Mouse (Mus musculus): ENCODE results near the gene Ndufv2. TPM values are rescaled to one million over a fixed set of nuclear protein-coding genes. Genes with fewer than 3 reads are reported as not detected.

The Ndufv2 gene
- 100 to 1,000 TPM; 702 to 718 TPM for total RNA-seq (2021)
- long read RNA-seq, experiment 1, transcript Ndufv2-203 (8 exons, 1,697 nt) = major isoform, 699 of 744 reads
- long read RNA-seq, experiment 1, partial matches to known transcripts = 8 of 744 reads
- long read RNA-seq, experiment 1, other reads (novel, unspliced or antisense) = 37 of 744 reads
- long read RNA-seq, experiment 2, transcript Ndufv2-203 (8 exons, 1,697 nt) = major isoform, 532 of 569 reads
- long read RNA-seq, experiment 2, partial matches to known transcripts = 12 of 569 reads
- long read RNA-seq, experiment 2, other reads (novel, unspliced or antisense) = 24 of 569 reads

GRCm38 (mm10) chr17:66101380-66102330 is at the start of gene Ndufv2:
Ndufv2 (minus strand) TSS chr17:66101559.
- peak; percentile 91 for DNase-seq (ENCODE audit: low spot score)

DNA sequence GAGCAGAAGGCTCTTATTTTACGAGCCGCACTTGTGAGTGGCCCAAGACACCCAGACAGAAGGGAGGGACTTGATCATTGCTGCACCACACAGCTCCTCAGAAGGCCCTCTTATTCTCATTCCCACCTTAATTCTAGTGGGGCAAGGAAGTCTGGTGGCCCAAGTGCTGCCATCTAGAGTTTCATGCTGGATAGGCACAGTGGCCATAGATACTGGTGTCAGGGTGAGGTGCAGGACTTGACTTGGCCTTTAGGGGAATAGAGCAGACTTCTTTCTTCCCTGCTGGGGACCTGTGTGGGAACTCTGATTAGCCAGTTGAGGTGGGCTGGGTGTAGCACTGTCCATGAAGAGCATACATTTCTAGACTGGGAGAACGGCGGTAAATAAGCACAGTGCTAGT is 29.9 kb upstream of the Ndufv2 start:
- no peak for DNase-seq (ENCODE audit: low spot score)

DNA sequence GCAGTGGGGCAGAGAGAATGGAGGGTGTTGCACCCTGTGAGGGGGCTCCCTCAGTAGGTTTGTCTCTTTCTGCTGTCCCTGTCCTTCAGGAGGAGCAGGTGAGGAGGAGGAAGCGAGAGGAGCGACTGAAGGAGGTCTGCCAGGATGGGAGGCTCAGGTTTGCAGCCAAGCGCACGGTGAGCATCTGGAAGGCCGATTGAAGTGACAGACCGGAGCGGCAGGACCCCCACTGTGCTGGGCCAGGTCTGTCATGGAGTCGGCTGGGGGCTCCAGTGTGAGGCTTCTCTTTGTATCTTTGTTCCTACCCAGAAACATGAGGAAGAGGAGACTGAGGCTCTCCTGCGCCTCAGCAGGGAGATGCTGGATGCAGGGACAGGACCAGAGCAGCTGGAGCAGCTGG is 29.0 kb upstream of the Ndufv2 start:
- no peak for DNase-seq (ENCODE audit: low spot score)

DNA sequence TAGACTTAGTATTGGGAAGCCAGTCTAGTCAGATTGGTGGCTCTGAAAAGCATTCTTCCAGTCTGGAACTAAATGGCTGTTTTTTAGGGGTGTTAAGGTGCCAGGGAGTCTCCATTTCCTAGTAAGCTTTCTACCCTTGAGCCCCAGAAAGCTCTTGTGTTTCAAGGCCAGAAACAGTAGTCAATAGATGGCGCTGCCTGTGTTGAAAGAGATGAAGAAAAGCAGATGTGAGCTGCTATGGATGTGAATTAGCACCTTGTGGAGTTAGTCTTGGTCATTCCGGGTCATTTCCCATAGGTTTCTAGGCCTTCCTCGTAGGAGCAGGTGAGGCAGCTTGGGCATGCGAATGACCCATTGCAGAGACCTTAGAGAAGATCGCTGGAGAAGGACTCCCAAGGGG is 23.9 kb upstream of the Ndufv2 start:
- DNase-seq (ENCODE audit: low spot score) = no peak

DNA sequence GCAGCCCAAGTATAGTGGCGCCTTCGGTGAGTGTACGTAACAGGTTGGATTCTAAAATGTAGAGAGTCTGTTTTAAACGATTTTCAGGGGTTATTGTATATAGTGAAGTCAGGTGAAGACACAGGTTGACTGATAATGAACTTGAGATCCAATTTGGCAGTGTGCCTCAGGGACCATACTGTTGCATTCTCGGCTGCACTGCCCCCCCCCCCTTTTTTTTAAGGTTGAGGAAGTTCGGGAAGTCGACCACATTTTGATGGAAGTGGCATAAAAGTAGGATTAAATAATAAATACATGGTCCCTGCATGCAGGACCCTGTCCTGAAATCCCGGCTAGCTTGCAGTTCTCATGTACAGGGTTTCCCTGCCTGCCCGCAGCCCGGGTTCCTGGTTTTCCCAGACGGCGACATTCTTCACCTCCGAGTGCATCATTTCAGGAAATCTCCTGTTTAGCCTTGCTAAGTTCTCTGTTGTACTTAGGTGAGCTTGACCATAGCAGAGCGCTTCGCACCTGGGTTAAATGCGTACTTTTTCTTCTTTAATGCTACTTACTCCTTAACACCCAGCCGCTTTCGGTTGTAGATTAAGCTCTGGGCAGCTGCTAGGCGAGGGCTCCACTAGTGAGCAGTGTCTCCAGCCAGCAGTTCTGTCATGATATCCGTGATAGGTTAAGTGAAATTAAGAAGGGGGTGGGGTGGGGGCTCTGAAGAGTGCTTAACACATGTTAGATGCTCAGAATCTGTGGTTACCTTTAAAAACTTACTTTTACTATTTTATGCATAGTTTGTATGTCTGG is 22.7 kb upstream of the Ndufv2 start:
- DNase-seq (ENCODE audit: low spot score) = no peak

- peak; percentile 93 for DNase-seq (ENCODE audit: low spot score)
Measured at GRCm38 (mm10) chr17:66123066-66123815, 21.9 kb upstream of the Ndufv2 start, which contains the start of gene Ddx11. Ddx11 (plus strand) TSS chr17:66123520.

- DNase-seq (ENCODE audit: low spot score) = no peak
Measured at GRCm38 (mm10) chr17:66120701-66121100, 19.3 kb upstream of the Ndufv2 start.

DNA sequence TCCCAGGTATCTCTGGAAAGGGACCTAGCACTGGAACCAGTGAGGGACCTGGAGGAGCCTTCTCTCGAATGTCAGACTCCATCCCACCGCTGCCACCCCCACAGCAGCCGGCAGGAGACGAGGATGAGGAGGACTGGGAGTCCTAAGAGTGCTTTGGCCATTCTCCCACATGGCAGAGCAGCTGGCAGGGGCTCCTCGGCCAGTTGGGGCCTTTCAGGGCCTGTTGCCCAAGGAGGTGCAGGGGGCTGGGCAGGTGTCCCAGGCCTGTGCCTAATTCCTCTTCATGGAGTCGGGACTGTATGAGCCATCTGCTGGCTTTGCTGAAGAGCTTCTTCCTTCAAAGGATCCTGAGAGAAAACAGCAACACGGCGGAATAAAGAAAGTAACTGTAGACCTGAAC is 17.6 kb upstream of the Ndufv2 start:
- DNase-seq (ENCODE audit: low spot score) = no peak

DNA sequence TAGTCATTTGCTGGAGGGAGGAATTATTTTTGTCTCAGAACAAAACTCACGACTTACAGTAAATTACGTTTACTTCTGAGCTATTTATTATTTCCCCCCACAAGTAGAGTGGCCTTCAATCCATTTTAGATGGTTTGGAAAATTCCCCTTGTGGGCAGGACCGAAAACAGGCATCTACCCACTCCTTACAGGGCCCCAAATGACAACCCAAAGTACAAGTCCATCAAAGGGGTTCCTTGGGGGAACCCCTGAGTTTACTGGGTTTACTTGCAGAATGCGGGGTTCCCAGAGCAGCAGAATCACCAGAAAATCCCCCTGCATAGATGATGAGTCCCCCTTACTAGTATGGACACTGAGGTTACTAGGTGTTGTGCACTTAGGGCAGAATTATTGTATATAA is 10.8 kb upstream of the Ndufv2 start:
- no peak for DNase-seq (ENCODE audit: low spot score)

- peak; percentile 86 for DNase-seq (ENCODE audit: low spot score)
Measured at GRCm38 (mm10) chr17:66111402-66111959, 10.1 kb upstream of the Ndufv2 start, which contains the start of gene Washc1. Washc1 (plus strand) TSS chr17:66111545.

- DNase-seq (ENCODE audit: low spot score) = no peak
Measured at GRCm38 (mm10) chr17:66110746-66111145, 9.4 kb upstream of the Ndufv2 start.

- no peak for DNase-seq (ENCODE audit: low spot score)
Measured at GRCm38 (mm10) chr17:66108198-66108597, 6.8 kb upstream of the Ndufv2 start.

DNA sequence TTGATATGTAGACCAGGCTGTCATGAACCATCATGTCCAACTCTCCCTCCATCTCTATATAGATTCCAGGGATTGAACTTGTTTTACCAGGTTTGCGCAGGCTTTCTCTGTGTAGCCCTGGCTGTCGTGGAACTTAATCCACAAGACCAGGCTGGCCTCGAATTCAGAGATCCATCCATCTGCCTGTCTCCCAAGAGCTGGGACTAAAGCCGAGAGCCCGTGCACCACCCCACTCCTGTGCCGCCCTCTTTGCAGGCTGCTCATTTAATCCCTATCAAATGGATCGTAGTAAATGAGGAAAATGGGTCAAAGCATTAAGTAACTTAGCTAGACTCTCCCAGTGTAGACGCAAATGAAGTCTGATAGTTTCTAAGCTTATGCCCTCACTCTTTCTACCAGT is 6.1 kb upstream of the Ndufv2 start:
- DNase-seq (ENCODE audit: low spot score) = no peak

GRCm38 (mm10) chr17:66106601-66107267 is 5.4 kb upstream of the Ndufv2 start:
- DNase-seq (ENCODE audit: low spot score) = peak; percentile 69

DNA sequence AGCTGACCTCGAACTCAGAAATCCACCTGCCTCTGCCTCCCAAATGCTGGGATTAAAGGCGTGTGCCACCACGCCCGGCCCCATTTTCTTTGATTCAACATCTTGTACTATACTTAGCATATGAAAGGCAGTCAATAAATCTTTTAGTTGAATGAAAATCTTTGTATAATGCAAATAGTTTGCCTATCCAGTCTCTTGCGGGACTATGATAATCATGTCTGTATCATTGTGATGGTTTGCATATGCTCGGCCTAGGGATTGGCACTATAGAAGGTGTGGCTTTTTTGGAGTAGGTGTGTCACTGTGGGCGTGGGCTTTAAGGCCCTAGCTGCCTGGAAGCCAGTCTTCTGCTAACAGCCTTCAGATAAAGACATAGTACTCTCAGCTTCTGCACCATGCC is 2.7 kb upstream of the Ndufv2 start:
- DNase-seq (ENCODE audit: low spot score) = no peak

- DNase-seq (ENCODE audit: low spot score) = no peak
Measured at GRCm38 (mm10) chr17:66100566-66101379, 586 bp downstream of the Ndufv2 start.

GRCm38 (mm10) chr17:66092664-66093063 is 8.7 kb downstream of the Ndufv2 start:
- DNase-seq (ENCODE audit: low spot score) = no peak

DNA sequence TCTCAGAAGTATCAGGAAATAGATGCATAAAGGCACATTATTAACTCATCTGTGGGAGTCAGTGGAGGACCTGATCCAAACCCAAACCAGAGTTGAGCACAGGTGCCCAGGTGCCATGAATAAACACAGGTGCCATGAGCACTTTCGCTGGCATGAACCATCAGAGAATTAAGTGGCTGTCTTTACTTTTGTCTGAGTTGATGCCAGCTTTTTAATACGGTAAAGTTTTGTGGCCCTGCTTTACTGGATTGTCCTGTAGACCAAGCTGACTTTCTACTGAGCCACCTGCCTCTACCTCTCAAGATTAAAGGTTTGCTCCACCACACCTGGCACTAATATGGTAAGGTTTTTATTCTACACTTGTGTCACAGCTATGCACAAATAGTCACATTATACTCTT is 9.3 kb downstream of the Ndufv2 start:
- DNase-seq (ENCODE audit: low spot score) = no peak

DNA sequence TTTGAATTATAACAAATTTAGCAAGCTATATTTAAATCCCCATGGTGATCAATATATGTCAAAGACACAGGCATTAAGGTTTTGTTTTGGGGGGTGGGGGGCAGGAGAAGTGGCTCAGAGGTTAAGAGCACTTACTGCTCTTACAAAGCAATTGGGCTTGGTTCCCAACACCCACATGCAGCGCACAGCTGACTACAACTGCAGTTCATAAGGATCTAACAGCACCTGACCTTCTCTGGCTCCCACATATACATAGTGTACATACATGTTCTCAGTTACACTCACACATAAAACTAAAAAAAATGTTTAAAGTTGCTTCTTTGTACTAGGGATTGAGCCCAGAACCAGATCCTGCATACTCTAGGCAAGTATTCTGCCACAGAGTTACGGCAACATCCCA is 10.0 kb downstream of the Ndufv2 start:
- DNase-seq (ENCODE audit: low spot score) = no peak
